Mouse (Mus musculus): ENCODE measurements around the gene Fhit. TPM values are rescaled to one million over a fixed set of nuclear protein-coding genes. Genes with fewer than 3 reads are reported as not detected.

Fhit gene
- polyA plus RNA-seq, 1 experiment from 2014 or later = 3.5 TPM

- no peak overlapping the region for H3K9ac ChIP-seq (ENCODE audit: low read depth, low read length)
- H3K4me1 ChIP-seq (replicated peaks; ENCODE audit: control insufficient read depth, insufficient read depth, low read length) = no peaks in the 10 kb centered on the region
- H3K9me3 ChIP-seq (ENCODE audit: control insufficient read depth, low read length) = no peaks in the 10 kb centered on the region
- H3K36me3 ChIP-seq (ENCODE audit: control insufficient read depth, insufficient read depth, low read length) = no peaks in the 10 kb centered on the region
- no peak for DNase-seq (ENCODE audit: low spot score)
- ATAC-seq (replicated peaks; ENCODE audit: low FRiP score) = no peak
- H3K27me3 ChIP-seq (replicated peaks; ENCODE audit: control insufficient read depth, insufficient read depth, low read length) = no peaks in the 10 kb centered on the region
- 67% methylated on average over 3 of the region's 3 CpGs for WGBS
- H3K27ac ChIP-seq (ENCODE audit: low read depth, low read length) = no peak overlapping the region
- H3K4me3 ChIP-seq (ENCODE audit: low read depth, low read length) = no peak overlapping the region
- H3K4me2 ChIP-seq = no peak overlapping the region
These were observed 615.9 kb downstream of the Fhit start for GRCm38 (mm10) chr14:10545916-10546315.

GRCm38 (mm10) chr14:10534862-10535261 is 627.0 kb downstream of the Fhit start:
- Histone ChIP-seq H3K4me3 (ENCODE audit: low read depth, low read length) (no peak overlapping the region), H3K9ac (ENCODE audit: low read depth, low read length) (no peak overlapping the region), H3K4me2 (no peak overlapping the region), H3K27ac (ENCODE audit: low read depth, low read length) (no peak overlapping the region), H3K4me1 (replicated peaks; ENCODE audit: control insufficient read depth, insufficient read depth, low read length) (no peaks in the 10 kb centered on the region), H3K36me3 (ENCODE audit: control insufficient read depth, insufficient read depth, low read length) (no peaks in the 10 kb centered on the region), H3K27me3 (replicated peaks; ENCODE audit: control insufficient read depth, insufficient read depth, low read length) (no peaks in the 10 kb centered on the region), H3K9me3 (ENCODE audit: control insufficient read depth, low read length) (no peaks in the 10 kb centered on the region)
- WGBS = 60% methylated on average over 2 of the region's 2 CpGs
- ATAC-seq (replicated peaks; ENCODE audit: low FRiP score) (no peak), DNase-seq (ENCODE audit: low spot score) (no peak)

- no peak overlapping the region for H3K27ac ChIP-seq (ENCODE audit: low read depth, low read length)
- no peaks in the 10 kb centered on the region for H3K36me3 ChIP-seq (ENCODE audit: control insufficient read depth, insufficient read depth, low read length)
- no peak for ATAC-seq (replicated peaks; ENCODE audit: low FRiP score)
- no peak for DNase-seq (ENCODE audit: low spot score)
- no peaks in the 10 kb centered on the region for H3K9me3 ChIP-seq (ENCODE audit: control insufficient read depth, low read length)
- H3K9ac ChIP-seq (ENCODE audit: low read depth, low read length) = no peak overlapping the region
- no peaks in the 10 kb centered on the region for H3K4me1 ChIP-seq (replicated peaks; ENCODE audit: control insufficient read depth, insufficient read depth, low read length)
- no peak overlapping the region for H3K4me3 ChIP-seq (ENCODE audit: low read depth, low read length)
- WGBS = 81% methylated on average over 8 of the region's 8 CpGs
- H3K4me2 ChIP-seq = no peak overlapping the region
- H3K27me3 ChIP-seq (replicated peaks; ENCODE audit: control insufficient read depth, insufficient read depth, low read length) = no peaks in the 10 kb centered on the region
These were observed 629.9 kb downstream of the Fhit start for GRCm38 (mm10) chr14:10531748-10532500.

GRCm38 (mm10) chr14:10526800-10527199 is 635.0 kb downstream of the Fhit start:
- no peak overlapping the region for H3K4me2 ChIP-seq
- no peaks in the 10 kb centered on the region for H3K27me3 ChIP-seq (replicated peaks; ENCODE audit: control insufficient read depth, insufficient read depth, low read length)
- H3K4me3 ChIP-seq (ENCODE audit: low read depth, low read length) = no peak overlapping the region
- DNase-seq (ENCODE audit: low spot score) (no peak), ATAC-seq (replicated peaks; ENCODE audit: low FRiP score) (no peak; the same call in 1 of the 2 replicates)
- H3K27ac ChIP-seq (ENCODE audit: low read depth, low read length) = no peak overlapping the region
- H3K9ac ChIP-seq (ENCODE audit: low read depth, low read length) = no peak overlapping the region
- WGBS = 61% methylated on average over 2 of the region's 2 CpGs
- H3K36me3 ChIP-seq (ENCODE audit: control insufficient read depth, insufficient read depth, low read length) = no peaks in the 10 kb centered on the region
- H3K9me3 ChIP-seq (ENCODE audit: control insufficient read depth, low read length) = no peaks in the 10 kb centered on the region
- H3K4me1 ChIP-seq (replicated peaks; ENCODE audit: control insufficient read depth, insufficient read depth, low read length) = no peaks in the 10 kb centered on the region

GRCm38 (mm10) chr14:10525786-10526185 is 636.0 kb downstream of the Fhit start:
- ATAC-seq (replicated peaks; ENCODE audit: low FRiP score) (no peak), DNase-seq (ENCODE audit: low spot score) (no peak)
- H3K36me3 ChIP-seq (ENCODE audit: control insufficient read depth, insufficient read depth, low read length) = no peaks in the 10 kb centered on the region
- H3K27me3 ChIP-seq (replicated peaks; ENCODE audit: control insufficient read depth, insufficient read depth, low read length) = no peaks in the 10 kb centered on the region
- H3K4me2 ChIP-seq = no peak overlapping the region
- no peak overlapping the region for H3K4me3 ChIP-seq (ENCODE audit: low read depth, low read length)
- H3K9me3 ChIP-seq (ENCODE audit: control insufficient read depth, low read length) = no peaks in the 10 kb centered on the region
- no peak overlapping the region for H3K27ac ChIP-seq (ENCODE audit: low read depth, low read length)
- no peak overlapping the region for H3K9ac ChIP-seq (ENCODE audit: low read depth, low read length)
- WGBS = 81% methylated on average over 4 of the region's 4 CpGs
- H3K4me1 ChIP-seq (replicated peaks; ENCODE audit: control insufficient read depth, insufficient read depth, low read length) = no peaks in the 10 kb centered on the region

GRCm38 (mm10) chr14:10514026-10514425 is 647.8 kb downstream of the Fhit start:
- Histone ChIP-seq H3K9me3 (ENCODE audit: control insufficient read depth, low read length) (no peaks in the 10 kb centered on the region), H3K36me3 (ENCODE audit: control insufficient read depth, insufficient read depth, low read length) (no peaks in the 10 kb centered on the region), H3K4me3 (ENCODE audit: low read depth, low read length) (no peak overlapping the region), H3K9ac (ENCODE audit: low read depth, low read length) (no peak overlapping the region), H3K4me1 (replicated peaks; ENCODE audit: control insufficient read depth, insufficient read depth, low read length) (no peaks in the 10 kb centered on the region), H3K27me3 (replicated peaks; ENCODE audit: control insufficient read depth, insufficient read depth, low read length) (no peaks in the 10 kb centered on the region), H3K4me2 (no peak overlapping the region), H3K27ac (ENCODE audit: low read depth, low read length) (no peak overlapping the region)
- no peak for DNase-seq (ENCODE audit: low spot score)
- no peak for ATAC-seq (replicated peaks; ENCODE audit: low FRiP score)

- DNase-seq (ENCODE audit: low spot score) (no peak), ATAC-seq (replicated peaks; ENCODE audit: low FRiP score) (no peak)
- H3K4me1 ChIP-seq (replicated peaks; ENCODE audit: control insufficient read depth, insufficient read depth, low read length) = no peaks in the 10 kb centered on the region
- H3K9me3 ChIP-seq (ENCODE audit: control insufficient read depth, low read length) = no peaks in the 10 kb centered on the region
- H3K4me3 ChIP-seq (ENCODE audit: low read depth, low read length) = no peak overlapping the region
- H3K9ac ChIP-seq (ENCODE audit: low read depth, low read length) = no peak overlapping the region
- H3K36me3 ChIP-seq (ENCODE audit: control insufficient read depth, insufficient read depth, low read length) = no peaks in the 10 kb centered on the region
- H3K27me3 ChIP-seq (replicated peaks; ENCODE audit: control insufficient read depth, insufficient read depth, low read length) = no peaks in the 10 kb centered on the region
- no peak overlapping the region for H3K27ac ChIP-seq (ENCODE audit: low read depth, low read length)
- H3K4me2 ChIP-seq = no peak overlapping the region
These were observed 652.6 kb downstream of the Fhit start for GRCm38 (mm10) chr14:10509252-10509651.

GRCm38 (mm10) chr14:10507560-10507959 is 654.3 kb downstream of the Fhit start:
- WGBS = 79% methylated on average over 1 of the region's 1 CpGs
- DNase-seq (ENCODE audit: low spot score) (no peak), ATAC-seq (replicated peaks; ENCODE audit: low FRiP score) (no peak)
- H3K9ac ChIP-seq (ENCODE audit: low read depth, low read length) = no peak overlapping the region
- no peak overlapping the region for H3K27ac ChIP-seq (ENCODE audit: low read depth, low read length)
- no peak overlapping the region for H3K4me3 ChIP-seq (ENCODE audit: low read depth, low read length)
- no peaks in the 10 kb centered on the region for H3K27me3 ChIP-seq (replicated peaks; ENCODE audit: control insufficient read depth, insufficient read depth, low read length)
- H3K36me3 ChIP-seq (ENCODE audit: control insufficient read depth, insufficient read depth, low read length) = no peaks in the 10 kb centered on the region
- no peak overlapping the region for H3K4me2 ChIP-seq
- H3K9me3 ChIP-seq (ENCODE audit: control insufficient read depth, low read length) = no peaks in the 10 kb centered on the region
- H3K4me1 ChIP-seq (replicated peaks; ENCODE audit: control insufficient read depth, insufficient read depth, low read length) = no peaks in the 10 kb centered on the region

- Histone ChIP-seq H3K27ac (ENCODE audit: low read depth, low read length) (no peak overlapping the region), H3K9me3 (ENCODE audit: control insufficient read depth, low read length) (no peaks in the 10 kb centered on the region), H3K4me2 (no peak overlapping the region), H3K4me1 (replicated peaks; ENCODE audit: control insufficient read depth, insufficient read depth, low read length) (no peaks in the 10 kb centered on the region), H3K4me3 (ENCODE audit: low read depth, low read length) (no peak overlapping the region), H3K36me3 (ENCODE audit: control insufficient read depth, insufficient read depth, low read length) (no peaks in the 10 kb centered on the region), H3K27me3 (replicated peaks; ENCODE audit: control insufficient read depth, insufficient read depth, low read length) (no peaks in the 10 kb centered on the region), H3K9ac (ENCODE audit: low read depth, low read length) (no peak overlapping the region)
- no peak for DNase-seq (ENCODE audit: low spot score)
- ATAC-seq (replicated peaks; ENCODE audit: low FRiP score) = no peak
- WGBS = 70% methylated on average over 3 of the region's 3 CpGs
These were observed 676.0 kb downstream of the Fhit start for GRCm38 (mm10) chr14:10485798-10486197.
